Mouse (Mus musculus) c-Kit-positive CD71-negative TER-119-negative erythroid progenitor cells, embryonic 14.5 days (primary cell): ENCODE data around the gene Alk.

Experiments
- DNase-seq: peaks from one replicate; pipeline ENCODE4 v3.0.0-alpha.2; 2013; ENCODE audit warnings: low read depth

Alk gene

DNA sequence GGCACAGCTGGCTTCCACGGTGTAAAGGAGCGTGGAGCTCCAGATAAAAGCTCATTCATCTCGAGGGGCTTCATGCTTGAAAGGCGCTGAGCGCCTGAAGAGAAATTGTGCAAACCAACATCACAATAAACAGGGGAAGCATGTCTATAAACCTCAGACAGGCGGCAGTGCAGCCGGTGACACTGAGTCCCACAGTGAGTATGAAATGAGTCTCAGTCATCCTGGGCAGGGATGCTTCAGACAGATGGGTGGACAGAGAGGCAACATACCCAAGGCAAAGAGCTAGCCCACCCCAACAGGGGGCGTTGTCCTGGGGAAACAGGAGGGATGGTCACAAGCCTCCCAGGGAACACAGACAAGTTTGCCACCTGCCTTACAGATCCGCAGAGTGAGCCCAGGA, 460.0 kb downstream of the Alk start:
- no peak for DNase-seq

DNA sequence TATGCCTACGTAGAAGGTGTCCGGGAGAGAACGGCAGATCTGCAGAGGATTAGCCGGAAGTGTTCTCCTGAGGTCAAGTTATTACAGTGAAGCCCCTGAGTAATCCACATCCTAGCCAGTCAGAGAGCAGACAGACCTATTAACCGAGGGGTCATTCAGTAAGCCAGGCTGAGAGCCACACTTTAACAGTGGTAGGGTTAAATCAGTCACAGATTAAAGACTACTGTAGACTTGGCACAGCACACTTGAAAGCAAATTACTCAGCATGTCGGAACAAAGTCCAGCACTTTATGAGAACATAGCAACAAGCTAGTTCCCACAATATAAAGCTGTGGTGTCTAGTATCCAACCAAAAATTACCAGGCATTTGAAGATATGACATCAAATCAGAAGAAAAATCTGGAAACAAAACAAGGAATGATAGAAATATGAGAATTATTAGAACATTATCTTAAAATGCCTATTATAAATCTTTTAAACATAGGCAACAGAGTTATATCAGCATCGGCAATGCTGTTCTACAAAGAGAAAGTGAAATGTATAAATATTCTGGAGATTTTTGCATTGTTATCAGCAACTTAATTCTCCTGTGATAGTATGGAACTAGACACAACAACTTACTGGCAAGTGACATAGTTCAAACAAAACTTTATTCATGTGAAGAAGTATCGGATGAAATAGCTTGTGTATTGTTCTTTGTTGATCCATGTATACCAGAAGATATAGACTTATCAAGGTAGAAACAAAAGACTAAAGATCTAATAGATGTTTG, 472.1 kb downstream of the Alk start:
- DNase-seq, result no peak

DNA sequence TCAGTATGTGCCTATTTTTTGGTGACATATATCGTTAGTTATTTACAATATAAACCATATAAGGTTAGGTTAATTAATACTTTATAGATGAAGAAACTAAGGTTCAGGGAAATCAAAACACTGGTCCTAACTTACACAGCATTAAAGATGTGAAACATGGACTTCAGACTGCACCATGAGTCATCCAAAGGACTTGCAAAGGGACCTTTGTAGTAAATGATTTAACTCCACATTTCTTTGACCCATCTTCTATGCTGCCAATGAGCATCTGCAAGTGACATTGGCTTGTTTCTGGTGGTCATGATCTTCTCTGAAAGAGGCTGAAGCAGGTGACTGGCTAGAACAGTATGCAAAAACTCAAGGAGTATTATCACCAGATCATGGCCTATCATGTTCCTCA, 482.8 kb downstream of the Alk start:
- DNase-seq, result no peak

DNA sequence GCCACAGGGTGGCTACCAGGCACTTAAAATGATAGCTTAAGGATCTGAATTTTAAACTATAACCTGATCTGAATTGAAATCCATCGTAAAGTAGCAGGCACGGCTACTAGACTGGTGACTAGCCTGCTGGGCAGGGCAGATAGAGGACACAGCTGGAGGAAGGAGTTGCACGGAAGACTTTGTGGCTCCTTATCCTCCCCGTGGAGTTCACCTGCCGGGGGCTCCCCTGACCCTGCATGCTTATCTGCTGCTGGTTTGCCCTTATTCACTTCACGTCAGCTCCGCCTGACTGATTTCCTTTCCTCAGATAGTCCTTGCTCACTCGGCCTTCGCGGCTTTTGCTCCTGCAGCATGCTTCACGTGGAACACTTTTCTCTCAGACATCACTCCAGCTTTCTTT, 484.1 kb downstream of the Alk start:
- DNase-seq, result no peak

DNA sequence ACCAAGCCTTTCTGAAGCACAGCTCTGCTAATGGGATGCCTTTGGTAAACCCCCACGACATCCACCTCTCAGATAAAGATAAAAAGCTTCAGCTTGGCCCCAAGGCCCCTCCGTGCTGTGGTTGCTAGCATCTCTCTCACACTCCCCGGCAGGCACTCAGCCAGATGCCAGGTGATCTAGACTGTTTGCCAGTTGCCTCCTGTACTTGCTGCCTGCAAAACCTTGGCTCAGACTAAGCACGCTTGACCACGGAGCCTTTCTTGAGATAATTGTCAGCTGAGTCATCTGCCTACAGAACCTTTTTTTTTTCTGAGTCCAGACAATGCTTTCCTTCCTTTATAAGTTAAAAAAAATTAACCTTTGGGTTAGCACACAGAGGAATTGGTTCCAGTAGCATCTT, 486.1 kb downstream of the Alk start:
- DNase-seq, result no peak

DNA sequence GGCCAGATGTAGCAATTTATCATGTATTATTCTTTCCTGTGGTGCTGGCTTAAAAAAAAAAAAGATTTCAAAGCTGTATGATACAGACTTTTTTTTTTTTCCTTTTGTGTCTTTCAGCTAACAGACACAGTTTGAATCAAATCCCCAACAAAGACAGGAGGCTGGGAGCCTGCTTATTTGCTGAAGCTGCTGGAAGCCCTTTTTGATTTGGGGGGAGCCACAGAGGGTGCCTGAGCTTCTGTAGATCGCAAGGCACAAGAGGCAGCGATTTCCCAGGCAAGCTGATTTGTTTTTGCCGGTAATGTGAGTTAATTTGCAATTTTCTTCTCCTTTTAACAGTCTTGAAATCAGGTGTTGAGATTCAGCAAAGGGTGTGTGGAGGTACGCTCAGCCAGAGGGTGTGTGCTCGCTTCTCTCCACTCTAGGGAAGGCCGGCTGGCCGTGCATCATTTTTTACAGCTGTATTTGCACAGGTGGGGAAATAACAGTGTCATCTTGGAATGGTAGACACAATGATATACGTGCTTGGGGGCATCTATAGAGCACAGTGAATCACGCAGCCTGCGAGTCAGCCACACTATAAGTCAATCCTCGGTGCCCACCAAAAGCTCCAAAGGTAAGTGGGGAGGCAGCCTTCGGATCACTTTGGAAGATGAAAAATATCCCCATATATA, 489.0 kb downstream of the Alk start:
- no peak for DNase-seq

DNA sequence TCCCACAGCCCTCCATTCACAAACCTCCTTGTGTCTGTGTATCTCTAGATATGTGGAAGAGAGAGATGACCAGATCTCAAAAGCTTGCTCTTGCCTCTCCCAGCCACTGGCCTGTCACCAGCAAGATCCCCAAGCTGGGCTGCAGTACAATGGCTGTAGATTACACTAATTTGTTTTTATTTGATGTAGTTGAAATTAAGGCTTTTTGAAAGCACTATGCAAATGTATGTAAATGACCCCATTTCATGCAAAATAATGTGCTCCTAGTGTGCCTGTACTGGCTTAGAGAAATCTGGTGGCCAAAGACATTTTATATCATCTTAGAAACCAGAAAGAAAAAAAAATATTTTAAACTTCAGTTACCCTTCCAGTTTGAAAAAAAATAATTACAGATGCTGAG, 492.4 kb downstream of the Alk start:
- no peak for DNase-seq

DNA sequence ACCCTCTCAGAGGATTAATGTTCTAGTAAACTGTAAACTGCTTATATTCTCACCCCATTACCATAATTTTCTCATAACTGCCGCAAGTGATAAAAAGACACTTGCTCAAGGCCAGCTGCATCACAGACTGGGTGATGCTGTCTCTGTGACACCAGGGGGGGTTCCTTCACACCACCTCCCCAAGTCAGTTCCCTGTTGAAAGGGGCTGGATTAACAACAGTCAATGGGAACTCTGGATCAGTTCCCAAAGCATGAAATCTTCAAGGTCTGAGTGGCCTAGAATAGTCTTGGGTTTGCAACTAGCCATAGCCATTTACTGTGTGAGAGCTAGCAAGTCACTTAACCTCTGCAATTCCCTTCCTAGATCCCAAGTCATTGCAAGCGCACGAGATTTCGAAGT, 492.9 kb downstream of the Alk start:
- no peak for DNase-seq

DNA sequence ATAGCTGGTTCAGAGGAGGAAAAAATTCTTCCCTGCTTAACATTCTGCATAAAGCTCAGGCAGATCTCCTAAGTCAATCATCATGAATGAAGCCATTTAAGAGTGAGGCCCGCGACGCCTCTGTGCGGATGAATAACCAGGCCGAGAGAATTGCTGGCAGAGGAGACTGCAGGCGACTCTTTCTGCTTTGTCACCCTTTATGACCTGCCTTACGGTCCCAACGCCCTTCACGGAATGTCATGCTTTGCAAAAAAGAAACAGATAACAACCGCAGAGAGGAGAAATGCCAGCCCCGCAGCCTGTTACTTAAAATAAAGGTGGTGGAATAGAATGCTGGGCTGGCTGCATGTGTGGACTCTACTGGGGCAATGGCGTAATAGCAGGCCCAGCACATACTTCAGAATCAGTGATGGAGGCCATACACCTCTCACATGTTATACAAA, 517.1 kb downstream of the Alk start:
- DNase-seq, result no peak

DNA sequence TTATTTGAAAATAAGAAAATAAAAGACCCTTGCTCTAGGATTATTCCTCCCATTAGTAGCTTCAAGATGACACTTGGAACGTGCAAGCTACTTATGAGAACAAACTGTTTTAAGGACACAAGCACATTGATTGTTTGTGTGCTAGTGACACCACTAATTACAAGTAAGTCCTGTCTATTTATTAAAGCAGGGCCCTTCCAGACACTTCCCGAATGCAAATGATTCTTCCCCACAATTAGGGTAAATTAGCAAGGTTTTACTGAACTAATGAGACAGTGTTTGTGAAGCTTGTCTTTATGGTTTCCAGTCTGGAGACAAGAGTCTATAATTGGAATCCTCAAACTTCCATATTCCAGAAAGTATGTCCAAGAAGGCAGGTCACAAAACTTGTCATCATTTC, 523.0 kb downstream of the Alk start:
- no peak for DNase-seq

DNA sequence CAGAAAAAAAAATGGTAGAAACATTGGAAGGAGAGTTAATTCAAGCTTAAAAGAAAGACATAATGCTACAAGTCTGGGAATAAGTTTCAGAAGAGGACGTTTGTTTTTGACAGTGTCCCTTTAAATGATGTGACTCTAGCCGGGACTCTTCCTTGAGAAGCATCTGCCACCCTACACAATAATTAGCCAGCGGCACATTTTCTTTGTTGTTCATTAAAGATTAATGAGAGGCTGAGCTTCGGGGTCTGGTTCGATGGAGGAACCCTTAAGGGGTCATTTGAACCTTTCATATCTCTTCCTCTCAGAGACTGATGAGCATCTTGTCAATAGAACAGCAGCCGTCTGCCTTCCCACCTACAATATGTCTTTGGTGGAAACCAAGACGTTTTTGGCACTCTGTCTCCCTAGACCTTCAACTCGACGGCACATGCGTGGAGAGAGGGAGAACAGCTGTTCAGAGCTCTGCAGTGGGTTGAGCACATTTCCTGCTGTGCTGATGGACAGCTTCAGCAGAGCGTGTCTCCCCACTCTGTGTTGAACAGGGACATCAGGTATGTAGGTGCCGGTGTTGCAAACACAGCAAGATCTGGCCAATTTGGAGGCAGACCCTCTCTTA, 528.0 kb downstream of the Alk start:
- DNase-seq, result no peak

DNA sequence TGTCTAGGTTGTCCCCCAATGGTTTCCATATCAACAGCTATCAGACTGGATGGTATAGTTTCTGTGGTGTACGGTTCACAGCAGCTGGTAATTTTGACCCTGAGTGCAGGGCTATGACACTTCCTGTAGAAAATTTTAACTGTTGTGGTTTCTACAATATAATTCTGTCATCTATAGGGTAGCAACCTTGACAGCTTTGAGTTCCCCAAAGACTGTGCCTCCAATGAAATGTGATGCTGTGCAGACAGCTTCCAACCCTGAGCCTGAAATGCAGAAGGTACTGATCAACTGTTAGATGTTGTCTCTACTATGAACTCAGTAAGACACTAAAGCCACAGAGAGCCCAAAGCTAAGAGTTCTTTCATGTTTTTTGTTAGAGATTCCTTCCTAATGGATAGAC, 532.6 kb downstream of the Alk start:
- no peak for DNase-seq

DNA sequence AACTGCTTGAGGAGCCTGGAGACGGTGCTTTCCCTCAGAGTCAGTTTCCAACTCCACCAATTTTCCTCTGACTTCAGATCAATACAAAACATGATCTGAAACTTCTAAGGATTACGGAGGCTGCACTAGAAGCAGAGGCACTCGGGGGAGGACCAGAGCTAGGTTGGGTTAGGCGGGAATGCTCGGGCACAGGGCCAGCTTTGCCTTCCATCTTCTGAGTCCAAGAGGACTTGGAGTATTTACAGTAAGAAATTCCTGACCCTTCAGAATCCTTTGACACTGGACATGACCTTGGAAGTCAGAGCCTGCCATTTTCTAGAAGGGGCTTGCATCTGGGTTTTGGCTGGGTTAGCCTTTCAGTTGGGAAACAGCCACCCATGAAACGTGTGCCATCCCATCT, 536.3 kb downstream of the Alk start:
- DNase-seq, result no peak

DNA sequence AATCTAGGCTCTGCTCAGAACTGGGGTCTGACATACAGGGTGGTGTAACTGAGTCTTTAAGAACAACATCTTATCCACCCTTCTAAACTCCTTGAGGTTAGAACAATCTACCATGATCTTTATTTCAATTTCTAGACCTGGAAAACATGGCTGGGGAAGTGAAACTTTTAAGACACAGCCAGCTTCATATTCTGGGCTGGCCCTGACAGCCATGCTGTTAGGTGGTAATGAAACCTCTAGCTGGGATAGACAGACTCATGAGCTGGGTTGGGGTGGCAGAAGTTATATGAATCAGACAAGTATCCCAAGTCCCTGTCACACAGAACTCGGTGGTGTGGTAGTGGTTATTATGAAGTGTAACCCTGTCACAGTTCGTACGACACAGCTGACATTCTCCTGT, 541.4 kb downstream of the Alk start:
- no peak for DNase-seq

DNA sequence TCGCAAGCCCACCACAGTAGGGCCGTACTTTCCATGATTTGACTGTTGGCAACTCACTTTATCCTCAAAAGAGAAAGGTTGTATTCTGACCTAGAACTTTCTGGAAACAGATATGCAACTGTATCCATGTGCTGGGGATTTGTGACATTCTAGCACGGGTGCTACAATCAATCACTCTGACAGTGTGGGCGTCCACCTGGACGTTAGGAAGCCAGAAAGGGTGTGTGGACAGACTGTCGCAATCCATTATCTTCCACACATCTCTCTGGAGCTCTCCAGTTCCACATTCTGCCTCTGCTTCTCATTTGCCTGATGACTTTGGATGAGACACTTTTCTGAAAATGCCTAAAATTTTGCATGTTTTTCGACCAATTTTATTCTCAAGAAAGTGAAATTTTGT, 545.1 kb downstream of the Alk start:
- no peak for DNase-seq

DNA sequence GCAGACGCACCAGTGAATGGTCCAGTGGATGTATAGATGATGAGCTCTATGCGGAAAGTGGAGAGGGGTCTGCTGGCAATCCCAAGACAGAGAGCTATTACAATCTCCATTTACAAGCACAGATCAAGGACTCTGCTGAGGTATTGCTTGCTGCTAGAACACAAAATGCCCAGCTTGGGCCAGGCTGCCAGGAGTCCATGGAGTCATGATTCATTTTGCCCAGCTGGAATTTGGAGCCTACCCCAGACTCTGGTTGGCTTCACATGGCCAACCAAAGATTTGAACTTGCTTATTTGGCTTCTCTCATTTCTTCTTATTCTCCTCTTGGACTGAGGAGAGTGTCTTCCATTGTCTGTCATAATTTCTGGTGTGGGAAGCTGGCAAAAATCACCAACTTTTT, 558.8 kb downstream of the Alk start:
- DNase-seq, result no peak

DNA sequence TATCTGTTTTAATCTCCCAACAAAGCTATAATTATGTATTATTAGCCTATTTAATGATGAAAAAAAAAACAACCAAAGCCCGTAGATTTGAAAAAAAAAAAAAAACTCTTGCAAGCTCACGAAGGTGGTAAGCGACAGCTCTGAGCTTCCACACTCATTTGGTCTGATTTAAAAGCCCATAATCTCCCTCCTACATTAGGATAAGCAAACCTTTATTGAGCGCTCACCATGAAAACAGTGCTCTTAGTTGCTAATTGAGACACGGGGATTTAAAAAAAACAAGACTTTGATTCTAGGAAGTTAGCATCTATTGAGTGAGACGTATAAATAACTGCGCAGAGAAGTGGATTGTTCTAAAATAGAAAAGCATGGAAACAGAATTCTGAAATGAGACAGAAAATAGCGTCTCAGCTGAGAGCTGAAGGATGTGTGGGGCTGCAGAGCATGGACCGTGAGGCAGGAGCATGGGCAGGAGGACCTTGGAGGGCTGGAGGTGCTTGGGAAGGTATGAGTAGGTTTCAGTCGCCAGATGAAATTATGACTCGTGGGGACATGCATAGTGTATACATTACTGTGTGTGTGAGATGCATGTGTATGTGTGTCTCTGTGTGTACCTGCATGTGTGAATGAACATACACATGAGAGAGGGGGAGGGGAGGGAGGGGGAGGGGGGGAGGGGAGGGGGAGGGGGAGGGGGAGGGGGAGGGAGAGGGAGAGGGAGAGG, 560.6 kb downstream of the Alk start:
- DNase-seq, result no peak

DNA sequence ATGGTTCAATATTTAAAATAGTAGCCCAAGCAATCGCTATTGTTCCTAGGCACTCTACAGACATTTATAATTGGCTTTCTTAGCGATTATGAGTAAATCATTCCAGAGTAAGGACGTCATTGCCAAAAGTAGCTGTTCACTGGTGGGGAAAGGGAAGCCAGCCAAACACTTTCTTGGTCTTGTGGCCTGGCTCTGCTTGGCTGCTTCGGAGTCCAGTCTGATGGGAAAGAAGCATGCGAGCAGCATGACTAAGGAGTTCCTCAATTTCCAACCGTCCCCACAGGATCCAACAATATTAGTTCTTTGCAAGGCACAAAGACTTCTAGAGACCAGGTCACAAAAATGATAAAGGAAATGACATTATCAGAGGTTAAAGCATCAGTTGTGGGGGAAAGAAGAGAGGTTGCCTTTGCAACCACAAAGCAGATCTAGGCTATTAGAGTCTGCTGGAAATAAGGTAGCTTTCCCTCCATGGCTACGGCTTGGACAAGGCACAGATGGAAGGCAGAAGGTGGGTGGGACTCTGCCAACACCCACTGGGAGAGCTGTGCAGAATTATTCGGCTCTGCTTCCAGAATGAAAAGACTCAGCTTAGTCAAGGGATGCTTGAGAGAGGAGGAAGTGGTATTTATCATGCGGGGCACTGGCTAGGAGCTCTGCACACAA, 561.3 kb downstream of the Alk start:
- no peak for DNase-seq

DNA sequence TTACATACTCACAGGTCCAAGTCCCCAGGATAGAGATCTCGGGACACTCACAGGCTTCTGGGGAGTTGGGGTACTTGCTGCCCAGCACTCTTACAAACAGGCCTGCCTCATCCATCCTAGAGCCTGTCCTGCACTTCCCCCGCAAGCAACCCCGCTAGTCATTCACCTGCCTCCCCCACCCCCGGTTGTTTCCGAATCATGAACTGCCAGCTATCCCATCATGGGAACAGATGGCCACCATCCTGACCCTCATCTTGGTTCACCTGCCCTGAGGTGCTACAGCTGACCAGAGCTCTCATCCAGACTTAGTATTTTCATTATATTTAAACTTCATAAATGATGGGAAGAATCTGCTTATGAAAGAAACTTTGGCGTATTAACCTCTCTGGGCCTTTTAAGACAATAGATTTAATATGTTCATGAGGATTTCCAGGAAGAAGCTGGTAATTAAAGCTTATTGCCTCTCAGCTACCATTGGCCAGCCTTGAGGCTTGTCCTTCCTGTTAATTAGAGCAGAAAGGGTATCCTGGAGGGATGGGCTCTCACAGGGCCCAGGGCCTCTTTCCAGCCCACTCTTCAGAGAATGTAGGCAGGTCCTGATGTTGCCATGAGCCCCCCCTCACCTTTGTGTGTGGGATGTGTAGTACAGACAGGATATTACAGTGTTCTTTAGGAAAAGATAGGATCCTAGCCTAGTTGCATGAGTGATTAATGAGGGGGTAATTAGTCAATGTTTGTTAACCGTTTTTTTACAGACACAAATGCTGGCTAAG, 565.1 kb downstream of the Alk start:
- DNase-seq, result no peak

DNA sequence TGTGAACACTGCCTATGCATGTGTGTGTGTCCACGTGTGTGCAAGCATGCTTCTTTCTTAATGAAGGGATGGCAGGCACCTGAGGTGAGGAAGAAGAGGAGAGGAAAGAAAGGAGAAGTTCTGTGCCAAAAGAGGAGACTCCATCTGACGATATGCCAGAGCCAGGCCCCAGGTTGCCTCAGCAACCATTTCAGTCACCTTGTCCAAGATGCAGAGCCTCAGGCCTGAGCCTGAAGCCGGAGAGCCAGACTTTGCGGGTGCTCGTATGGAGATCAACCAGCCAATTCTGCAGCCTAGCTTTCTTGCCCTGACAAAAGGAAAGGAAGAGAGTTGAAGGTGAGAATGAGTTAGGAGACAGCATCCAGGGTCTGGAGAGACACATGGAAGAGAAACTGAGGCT, 566.1 kb downstream of the Alk start:
- DNase-seq, result no peak

DNA sequence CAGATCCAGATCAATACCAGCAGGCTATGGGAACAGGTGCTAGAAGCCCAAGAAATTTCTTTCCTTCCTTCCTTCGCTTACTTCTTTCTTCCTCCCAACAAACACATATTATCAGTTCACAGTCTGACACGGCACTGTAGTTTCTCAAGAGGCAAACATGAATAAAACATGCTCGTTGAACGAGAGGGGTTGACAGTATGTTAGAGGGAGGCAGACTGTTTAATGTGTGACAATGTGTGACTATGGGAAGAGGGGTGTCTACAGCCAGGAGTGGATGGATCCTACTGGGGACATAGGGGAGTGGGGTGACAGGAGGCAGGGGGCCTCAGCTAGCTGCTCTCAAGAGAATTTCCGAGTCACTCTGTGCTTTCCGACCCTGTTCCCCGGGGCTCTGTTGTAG, 573.8 kb downstream of the Alk start:
- DNase-seq, result no peak

DNA sequence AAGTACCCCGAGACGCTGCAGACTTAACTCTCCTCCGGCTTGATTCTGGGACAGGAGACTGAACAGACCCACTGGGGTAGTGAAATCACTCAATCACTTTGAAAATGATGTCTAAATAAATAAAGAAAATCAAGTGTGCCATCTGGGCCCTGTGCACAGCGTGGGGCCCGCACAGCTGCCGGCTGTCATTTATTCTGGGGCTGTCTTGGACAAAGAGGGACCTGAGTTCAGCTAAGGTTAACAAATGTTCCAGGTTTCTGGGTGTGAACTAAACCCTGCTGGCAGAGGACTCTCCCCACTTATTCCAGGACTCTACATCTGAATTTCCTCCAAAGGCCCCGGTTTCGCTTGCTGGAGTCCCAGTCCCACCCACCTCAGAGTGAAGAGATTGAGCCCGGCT, 581.1 kb downstream of the Alk start:
- no peak for DNase-seq
